Mouse (Mus musculus): Measurements from ENCODE around the gene Lin7a.

GRCm38 (mm10) chr10:107251801-107252502, 19.5 kb upstream of the Lin7a start:
- no peak for TF ChIP-seq GATA1 (IDR thresholded peaks at IDR 0.05; ENCODE audit: borderline replicate concordance, low read length)
- no peak for TF ChIP-seq FLI1 (IDR thresholded peaks at IDR 0.05; ENCODE audit: low read length)

Measured in megakaryocyte, embryonic 14.5 days (primary cell).